Mouse (Mus musculus): Measurements from ENCODE around the gene Rad1.
"Not testable (repeated sequence)": the region's sequence is repeated elsewhere in the genome, so short reads cannot be mapped to it uniquely, and the experiment has no call there.

Gene Rad1

DNA sequence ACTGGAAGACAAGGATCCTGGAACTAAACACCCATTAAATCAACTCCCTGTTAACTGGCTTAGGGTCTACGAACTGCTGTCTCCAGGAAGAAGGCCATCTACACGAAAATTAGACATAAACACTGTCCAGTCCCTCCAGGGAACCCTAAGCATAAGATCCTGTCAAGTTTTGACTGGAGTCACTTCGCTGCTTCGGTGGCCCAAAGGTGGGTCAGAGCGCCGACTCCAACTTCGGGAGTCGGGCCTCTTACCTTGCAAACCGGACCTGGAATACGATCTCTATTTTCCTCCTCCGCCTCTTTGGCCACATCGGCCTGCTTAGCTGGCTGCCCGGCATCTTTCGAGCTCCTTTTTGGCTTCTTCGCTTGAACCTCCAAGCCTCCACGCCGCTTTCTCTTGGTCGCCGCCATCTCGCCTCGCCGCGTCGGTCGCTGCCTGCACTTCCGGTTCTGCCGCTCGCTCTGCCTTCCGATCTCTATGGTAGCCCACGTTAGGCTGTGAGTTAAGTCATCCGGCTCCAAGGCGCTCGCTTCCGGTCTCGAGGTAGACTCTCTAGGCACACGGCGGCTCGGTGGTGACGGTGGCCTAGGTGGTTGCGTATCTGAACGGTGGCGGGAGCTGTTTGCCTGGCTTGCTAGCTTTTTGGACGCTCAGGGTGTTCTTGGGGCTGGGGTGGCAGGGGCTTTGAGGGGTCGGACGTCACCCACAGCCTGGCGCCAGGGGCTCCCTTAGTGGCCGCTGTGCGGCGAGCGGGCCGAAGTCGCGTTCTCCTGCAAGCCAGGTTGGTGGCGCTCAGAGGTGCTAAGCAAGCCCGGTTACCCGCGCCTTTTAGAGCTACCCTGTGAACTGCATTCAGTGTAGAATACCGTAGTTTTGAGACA lies at the start of gene Rad1, which contains the start of gene Brix1:
TSS of gene Rad1 (plus strand) at position 535 of the 881 bp plus-strand sequence.
TSS of gene Brix1 (minus strand) at position 464 of the 881 bp plus-strand sequence.
- DNase-seq, result peak; percentile 95

DNA sequence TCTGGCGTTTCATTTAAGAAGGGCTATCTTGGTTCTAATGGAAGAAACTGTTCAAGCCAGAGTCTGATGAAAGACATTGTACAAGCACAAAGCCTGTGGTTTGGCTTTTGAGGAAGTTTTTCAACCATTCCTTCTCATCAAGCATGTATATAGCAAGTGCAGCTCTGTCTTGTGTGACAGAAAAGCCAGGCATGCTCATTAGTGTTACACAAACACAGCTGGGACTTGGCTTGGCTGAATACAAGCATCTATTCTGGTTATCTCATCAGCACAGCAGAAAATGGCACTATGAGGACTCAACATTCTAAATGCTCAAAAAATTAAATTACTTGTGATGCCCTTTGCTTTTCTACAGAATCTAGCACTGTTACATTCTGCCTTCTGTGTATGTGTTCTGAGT lies 48.9 kb upstream of the Rad1 start:
- no peak for DNase-seq

- DNase-seq, result peak; percentile 17
These were observed 45.9 kb upstream of the Rad1 start for GRCm38 (mm10) chr15:10439963-10440362.

DNA sequence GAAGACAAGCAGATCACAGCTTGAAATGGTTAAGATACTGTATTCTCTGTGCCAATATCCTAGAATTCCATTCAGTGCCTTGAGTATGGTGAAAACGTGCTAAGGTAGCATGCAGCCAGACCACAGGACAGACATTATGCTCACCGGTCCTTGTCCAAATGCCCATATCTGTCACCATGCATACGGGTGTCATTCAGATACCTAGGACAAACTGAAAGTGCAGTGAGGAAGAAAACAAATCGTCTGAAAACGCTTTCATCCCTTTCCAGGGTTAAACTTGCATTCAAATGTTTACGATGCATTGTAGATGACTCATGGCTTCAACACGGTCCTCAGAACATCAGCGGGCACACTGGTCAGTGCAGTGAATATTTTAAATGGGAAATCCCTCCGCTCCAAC lies 44.3 kb upstream of the Rad1 start:
- no peak for DNase-seq

- DNase-seq, result no peak
These were observed 43.5 kb upstream of the Rad1 start for GRCm38 (mm10) chr15:10442275-10442674.

DNA sequence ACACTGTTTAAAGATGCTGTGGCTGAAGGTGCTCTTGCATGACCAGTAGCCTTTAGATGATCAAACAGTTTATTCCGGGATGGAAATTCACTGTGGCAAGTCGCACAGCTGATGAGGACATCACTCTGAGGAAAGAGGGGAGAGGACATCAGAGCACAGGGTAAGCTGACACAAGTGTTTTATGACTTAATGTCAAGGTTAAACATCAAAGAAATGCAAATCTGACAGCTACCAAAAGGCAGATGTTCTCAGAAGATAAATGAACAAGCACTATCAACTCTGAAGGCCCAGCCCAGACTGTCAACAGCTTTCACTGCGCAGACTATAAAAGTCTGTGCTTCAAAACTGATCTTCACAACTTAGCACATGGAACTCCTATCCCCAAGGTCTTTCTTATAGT lies 38.7 kb upstream of the Rad1 start:
- DNase-seq, result no peak

DNA sequence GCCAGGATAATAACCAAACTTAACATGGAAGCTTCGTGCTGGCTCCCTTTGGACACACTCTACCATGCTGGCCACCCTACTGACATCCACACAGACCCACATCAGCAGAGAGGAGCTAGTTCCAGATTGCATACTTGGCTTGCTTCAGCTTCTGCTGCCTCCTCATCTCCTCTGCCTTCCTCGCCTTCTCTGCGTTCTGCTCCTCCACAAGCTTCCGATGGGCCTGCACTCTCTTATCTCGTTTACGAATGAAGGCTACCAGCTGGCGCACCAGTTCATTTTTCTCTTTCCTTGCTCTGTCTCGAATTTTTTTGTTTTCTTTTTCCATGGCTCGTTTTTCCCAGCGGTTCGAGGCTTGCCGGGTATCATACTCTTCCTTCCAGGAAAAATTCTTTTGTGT lies 24.8 kb upstream of the Rad1 start:
- no peak for DNase-seq

DNA sequence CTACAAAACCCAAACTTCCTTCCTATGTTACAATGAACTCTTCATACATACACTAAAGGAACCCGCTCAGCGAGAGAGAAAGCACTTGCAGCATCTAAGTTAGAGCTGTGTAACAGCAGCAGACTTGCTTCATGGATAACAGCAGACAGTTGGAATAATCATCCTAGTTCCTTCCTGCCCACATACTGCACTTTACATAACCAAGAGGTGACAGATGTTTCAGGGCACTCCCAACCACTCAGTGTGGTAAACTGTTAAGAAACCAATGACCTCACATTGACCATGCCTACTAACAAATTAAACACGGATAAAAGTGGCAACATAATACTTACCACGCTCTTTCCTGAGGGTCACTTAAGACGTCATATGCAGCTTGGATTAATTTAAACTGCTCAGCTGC lies 22.3 kb upstream of the Rad1 start:
- DNase-seq, result no peak

GRCm38 (mm10) chr15:10464678-10465077 lies 21.1 kb upstream of the Rad1 start:
- no peak for DNase-seq

DNA sequence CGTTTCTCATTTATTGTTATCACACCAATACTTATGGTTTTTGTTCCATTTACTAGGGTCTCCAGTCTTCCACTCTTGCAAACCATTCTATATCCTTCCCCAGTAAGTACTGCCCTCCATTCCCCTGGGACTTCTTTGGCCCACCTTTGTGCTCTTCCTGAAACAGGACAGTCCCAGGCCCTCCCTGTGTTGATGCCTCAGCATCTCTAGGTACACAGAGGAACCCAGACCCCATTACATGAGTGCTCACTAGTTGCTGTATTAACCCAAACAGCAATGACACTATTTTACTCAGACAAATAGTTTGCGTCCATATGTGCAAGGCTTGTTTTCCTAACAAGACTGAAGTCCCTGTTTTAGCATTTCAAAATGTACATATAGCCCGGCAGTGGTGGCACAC lies 17.1 kb upstream of the Rad1 start:
- no peak for DNase-seq

DNA sequence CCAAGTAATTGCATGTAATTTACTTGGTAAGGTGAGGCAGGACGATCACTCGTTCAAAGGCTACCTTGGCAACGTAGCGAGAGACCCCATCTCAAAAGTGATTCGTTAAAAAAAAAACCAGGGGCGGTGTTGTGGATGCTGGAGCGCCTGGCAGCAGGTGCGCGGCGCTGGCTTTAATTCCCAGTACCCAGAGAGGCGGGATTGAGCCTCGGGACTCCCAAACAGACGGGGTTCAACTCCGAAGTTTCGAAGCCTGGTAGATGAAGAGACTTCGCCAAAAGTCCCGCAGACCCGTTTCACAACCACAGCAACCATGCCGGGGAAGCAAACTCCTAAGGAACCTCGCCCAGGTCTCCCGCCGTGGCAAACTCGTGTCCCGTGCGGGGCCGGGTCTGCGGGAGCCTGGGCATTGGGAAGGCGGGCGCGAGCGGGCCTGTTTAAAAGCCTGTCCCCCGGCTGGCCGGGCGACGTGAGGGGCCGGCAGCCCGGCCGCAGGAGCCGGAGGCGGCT lies 16.1 kb upstream of the Rad1 start:
- DNase-seq, result no peak

DNA sequence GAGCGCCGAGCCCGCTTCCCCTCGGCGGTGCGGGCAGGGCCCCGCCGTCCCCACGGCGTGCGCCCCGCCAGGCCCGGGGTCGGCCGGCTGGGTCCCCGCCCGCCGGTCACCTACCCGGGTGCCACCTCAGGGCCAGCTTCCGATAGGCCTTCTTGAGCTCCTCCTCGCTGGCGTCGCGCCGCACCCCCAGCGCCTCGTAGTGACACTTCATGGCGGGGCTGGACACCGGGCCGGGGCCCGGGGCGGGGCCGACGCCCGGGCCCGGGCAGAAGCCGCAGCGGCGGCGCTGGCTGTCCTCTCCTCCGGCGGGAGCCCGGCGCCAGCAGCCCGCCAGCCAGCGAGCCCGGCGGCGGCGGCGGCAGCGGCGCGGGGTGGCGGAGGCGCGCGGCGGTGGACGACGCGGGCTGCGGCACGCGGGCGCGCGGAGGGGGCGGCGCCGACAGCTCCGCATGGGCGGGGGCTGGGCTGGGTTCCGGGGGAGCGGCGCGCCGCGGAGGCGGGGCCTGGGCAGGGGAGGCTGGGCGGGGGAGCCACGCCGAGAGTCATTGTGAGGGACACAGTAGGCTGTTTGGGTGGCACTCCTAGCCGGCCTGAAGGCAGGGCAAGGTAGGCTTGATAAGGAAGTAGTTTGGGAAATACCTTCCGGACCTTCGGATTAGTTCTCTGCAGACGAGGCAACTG lies 15.5 kb upstream of the Rad1 start, which contains the start of gene Dnajc21:
TSS of gene Dnajc21 (minus strand) at position 366 of the 681 bp plus-strand sequence.
- peak; percentile 88 for DNase-seq

- DNase-seq, result no peak
These were observed 14.9 kb upstream of the Rad1 start for GRCm38 (mm10) chr15:10470941-10471340.

GRCm38 (mm10) chr15:10486365-10486839 lies 584 bp downstream of the Rad1 start:
- no peak for DNase-seq

- no peak for DNase-seq
These were observed 1.4 kb downstream of the Rad1 start for GRCm38 (mm10) chr15:10487246-10487645.

- DNase-seq, result no peak
These were observed 4.3 kb downstream of the Rad1 start for GRCm38 (mm10) chr15:10490101-10490500.

DNA sequence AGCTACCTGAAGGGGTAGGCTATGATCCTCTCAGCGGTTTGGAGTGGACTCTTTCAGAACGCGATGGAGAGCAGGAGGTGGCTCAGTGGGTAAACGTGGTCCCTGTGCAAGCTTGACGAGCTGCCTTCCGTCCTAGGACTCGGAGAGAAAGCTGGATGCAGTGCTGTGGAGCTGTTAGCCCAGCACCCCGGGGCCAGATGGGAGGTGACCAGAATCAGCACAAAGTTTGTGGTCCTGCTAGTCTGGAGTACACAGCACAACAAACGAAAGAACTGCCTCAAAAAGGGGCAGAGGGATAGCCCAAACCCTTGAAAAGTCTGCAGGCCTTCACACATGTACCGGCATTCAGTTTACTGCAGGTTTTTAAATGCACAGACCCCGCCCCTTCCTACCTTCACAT lies 10.1 kb downstream of the Rad1 start:
- DNase-seq, result no peak

- not testable (repeated sequence) for DNase-seq
These were observed 10.9 kb downstream of the Rad1 start for GRCm38 (mm10) chr15:10496696-10497095.

DNA sequence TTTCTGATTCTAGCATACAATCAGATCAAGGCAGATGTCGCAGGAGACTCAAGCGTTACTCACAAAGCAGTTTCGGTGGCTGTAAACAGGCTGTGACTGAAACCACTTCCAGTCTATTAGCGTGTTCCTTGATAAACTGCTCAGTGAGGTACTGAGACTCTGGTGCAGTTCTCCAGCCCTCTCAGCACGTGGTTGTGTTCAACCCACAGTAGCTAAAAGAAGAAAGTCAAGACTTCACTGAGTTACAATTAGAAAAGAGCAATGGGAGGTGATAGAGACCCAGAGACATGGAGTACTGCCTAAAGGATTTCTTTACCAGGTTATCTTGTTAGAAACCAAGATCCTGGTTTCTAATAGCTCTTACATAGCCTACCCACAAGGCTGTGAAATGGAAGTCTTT lies 13.8 kb downstream of the Rad1 start:
- DNase-seq, result no peak

- no peak for DNase-seq
These were observed 14.2 kb downstream of the Rad1 start for GRCm38 (mm10) chr15:10500035-10500434.

DNA sequence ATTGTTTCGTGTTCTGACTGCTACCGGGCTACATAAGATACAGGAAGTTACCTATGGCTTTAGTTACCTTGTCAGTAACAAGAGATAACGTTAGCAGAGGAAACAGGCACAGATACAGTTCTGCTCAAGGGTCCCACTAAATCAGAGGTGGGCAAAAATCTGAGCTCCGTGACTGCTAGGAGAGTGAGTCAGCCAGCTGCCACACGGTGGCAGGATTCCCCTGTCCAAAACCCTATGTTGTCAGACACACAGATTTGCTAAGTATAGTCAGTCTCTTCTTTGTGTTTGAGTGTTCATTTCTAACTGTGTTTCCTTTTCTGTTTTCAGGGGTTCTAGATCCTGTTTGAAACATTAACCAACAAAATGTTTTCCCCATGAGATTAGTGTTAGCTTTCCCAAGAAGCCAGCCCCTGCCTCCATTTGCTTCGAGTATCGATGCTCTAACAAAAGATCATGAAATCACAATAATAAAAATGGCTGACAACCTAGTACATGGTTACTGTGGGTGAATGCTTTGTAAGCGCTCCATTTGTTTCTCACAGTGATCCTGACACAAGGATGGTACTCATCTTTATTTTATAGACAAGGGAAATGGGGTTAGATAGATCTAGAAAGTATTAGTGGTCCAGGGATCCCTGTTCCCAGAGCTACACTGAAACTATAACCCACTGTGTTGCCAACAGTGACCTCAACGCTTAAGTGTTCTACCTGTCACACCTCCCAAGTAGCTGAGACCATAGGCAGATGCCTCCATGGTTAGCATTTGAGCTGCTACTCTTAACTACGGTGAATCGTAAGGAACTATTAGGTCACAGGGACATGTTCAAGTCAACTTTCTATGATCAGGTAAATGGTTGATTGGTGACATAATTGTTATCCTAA lies 15.3 kb downstream of the Rad1 start:
- DNase-seq, result peak; percentile 56

DNA sequence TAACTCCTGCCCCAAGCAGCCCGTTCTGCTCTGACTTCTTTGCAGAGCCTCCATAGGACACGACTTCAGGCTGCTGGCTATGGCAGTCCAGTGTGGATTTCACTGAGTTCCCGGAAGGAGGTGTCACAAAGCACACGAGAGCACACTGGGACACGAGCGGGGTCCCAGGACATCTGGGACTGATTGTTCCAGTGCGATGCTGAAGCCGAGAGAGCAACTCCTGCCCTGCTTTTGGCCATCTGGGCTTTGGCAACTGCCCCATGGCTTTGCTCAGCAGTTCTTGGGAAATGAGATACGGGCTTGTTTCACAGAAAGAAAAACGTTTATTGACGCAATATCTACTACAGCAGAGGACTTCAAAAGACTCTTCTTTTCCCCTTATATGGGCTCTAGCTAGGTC lies 20.3 kb downstream of the Rad1 start:
- peak; percentile 26 for DNase-seq

DNA sequence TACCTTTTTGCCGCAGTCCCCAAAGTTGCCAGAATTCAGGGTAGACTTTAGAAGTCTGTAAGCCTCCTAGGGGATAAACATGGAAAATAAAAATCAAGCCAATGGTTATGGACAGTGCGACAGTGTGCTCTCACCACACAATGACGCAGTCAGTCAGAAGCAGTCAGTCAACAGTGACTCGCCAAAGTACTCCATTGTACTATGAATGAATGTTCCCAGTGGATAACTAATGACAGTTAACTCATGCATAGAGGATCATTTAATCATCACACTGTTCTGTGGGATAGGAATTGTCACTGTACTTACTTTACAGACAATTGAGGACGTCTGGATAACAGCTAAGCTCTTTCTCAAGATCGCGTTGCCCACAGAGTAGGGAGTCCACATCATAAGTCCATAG lies 29.3 kb downstream of the Rad1 start:
- DNase-seq, result no peak
